Mouse (Mus musculus): ENCODE data around the gene Gm597.

GRCm38 (mm10) chr1:28807689-28808088 is 27.6 kb upstream of the Gm597 start:
- TF ChIP-seq POLR2A (IDR thresholded peaks at IDR 0.05; ENCODE audit: control insufficient read depth, extremely low read depth, insufficient read depth, low read length, poor library complexity): no peak
- TF ChIP-seq CTCF (IDR thresholded peaks at IDR 0.05; ENCODE audit: borderline replicate concordance, control insufficient read depth, extremely low read depth, insufficient read depth, low read length, poor library complexity): no peak
